Mouse (Mus musculus) urinary bladder, postnatal 14 days (tissue): ENCODE results near the gene Nfatc4.

Experiments
- DNase-seq: peaks from one replicate; pipeline ENCODE4 v3.0.0; 2021; ENCODE audit warnings: low spot score

Nfatc4 gene

GRCm38 (mm10) chr14:55822435-55822990 lies 431 bp upstream of the Nfatc4 start:
- peak; percentile 82 for DNase-seq

GRCm38 (mm10) chr14:55824001-55824480 lies 1.1 kb downstream of the Nfatc4 start:
- DNase-seq: peak; percentile 61

- DNase-seq: peak; percentile 65
Measured at GRCm38 (mm10) chr14:55824481-55825215, 1.7 kb downstream of the Nfatc4 start.

GRCm38 (mm10) chr14:55825216-55826051 lies 2.5 kb downstream of the Nfatc4 start:
- peak; percentile 46 for DNase-seq

- peak; percentile 3 for DNase-seq
Measured at GRCm38 (mm10) chr14:55826142-55826541, 3.2 kb downstream of the Nfatc4 start.

GRCm38 (mm10) chr14:55826551-55827340 lies 3.8 kb downstream of the Nfatc4 start:
- DNase-seq: peak; percentile 12

- no peak for DNase-seq
Measured at GRCm38 (mm10) chr14:55828716-55829263, 5.8 kb downstream of the Nfatc4 start.

GRCm38 (mm10) chr14:55829854-55830253 lies 6.9 kb downstream of the Nfatc4 start:
- DNase-seq: no peak

- DNase-seq: no peak
Measured at GRCm38 (mm10) chr14:55830331-55830730, 7.4 kb downstream of the Nfatc4 start.

- no peak for DNase-seq
Measured at GRCm38 (mm10) chr14:55833126-55833525, 10.2 kb downstream of the Nfatc4 start.

GRCm38 (mm10) chr14:55834808-55835533 lies 12.0 kb downstream of the Nfatc4 start:
- DNase-seq: no peak

GRCm38 (mm10) chr14:55838312-55838711 lies 15.4 kb downstream of the Nfatc4 start:
- no peak for DNase-seq

- no peak for DNase-seq
Measured at GRCm38 (mm10) chr14:55838740-55839139, 15.8 kb downstream of the Nfatc4 start.

- no peak for DNase-seq
Measured at GRCm38 (mm10) chr14:55840853-55841366, 18.0 kb downstream of the Nfatc4 start.

- DNase-seq: no peak
Measured at GRCm38 (mm10) chr14:55842794-55843193, 19.9 kb downstream of the Nfatc4 start.

- no peak for DNase-seq
Measured at GRCm38 (mm10) chr14:55845506-55846294, 22.8 kb downstream of the Nfatc4 start.

GRCm38 (mm10) chr14:55850885-55851284 lies 27.9 kb downstream of the Nfatc4 start:
- no peak for DNase-seq

GRCm38 (mm10) chr14:55852646-55853551 lies 30.0 kb downstream of the Nfatc4 start:
- no peak for DNase-seq
